Mouse (Mus musculus) limb, embryonic 11.5 days (tissue): ENCODE results near the gene Kcnt1. TPM values are rescaled to one million over a fixed set of nuclear protein-coding genes. Genes with fewer than 3 reads are reported as not detected.
"Not testable (repeated sequence)": the region's sequence is repeated elsewhere in the genome, so short reads cannot be mapped to it uniquely, and the experiment has no call there.

Experiments used
- ATAC-seq: fragments of 200-750 bp; cut with Nextera tagmentation; 2 replicates; pipeline ENCODE4 v1.8.0; 2017; ENCODE audit warnings: low read depth; ENCODE audit not compliant: insufficient number of reproducible peaks, low FRiP score, low TSS enrichment
- DNase-seq: peaks from one replicate; pipeline ENCODE4 v3.0.0-alpha.2; 2015; ENCODE audit warnings: low spot score
- H3K27ac ChIP-seq: fragments of 300-500 bp; sonication (generic); replicated peaks from 2 replicates; pipeline ENCODE4 v1.5.1; 2014; ENCODE audit warnings: low read depth, mild to moderate bottlenecking, low read length
- H3K27me3 ChIP-seq: fragments of 300-500 bp; sonication (generic); 2 replicates; pipeline ENCODE4 v1.6.1; 2014; ENCODE audit warnings: mild to moderate bottlenecking, low read length, mixed read lengths; ENCODE audit not compliant: control insufficient read depth, insufficient read depth
- H3K36me3 ChIP-seq: fragments of 300-500 bp; sonication (generic); 2 replicates; pipeline ENCODE4 v1.6.1; 2014; ENCODE audit warnings: mild to moderate bottlenecking, low read length, moderate library complexity, mixed read lengths; ENCODE audit not compliant: control insufficient read depth, insufficient read depth
- H3K4me1 ChIP-seq: fragments of 300-500 bp; sonication (generic); 2 replicates; pipeline ENCODE4 v1.6.1; 2014; ENCODE audit warnings: low read length, mixed read lengths; ENCODE audit not compliant: control insufficient read depth, insufficient read depth
- H3K4me2 ChIP-seq: fragments of 300-500 bp; sonication (generic); 2 replicates; pipeline ENCODE4 v1.6.1; 2014; ENCODE audit warnings: low read depth, mild to moderate bottlenecking, moderate library complexity; ENCODE audit not compliant: severe bottlenecking
- H3K4me3 ChIP-seq: fragments of 300-500 bp; sonication (generic); 2 replicates; pipeline ENCODE4 v1.5.1; 2014; ENCODE audit warnings: low read depth, low read length
- H3K9ac ChIP-seq: fragments of 300-500 bp; sonication (generic); 2 replicates; pipeline ENCODE4 v1.6.1; 2014; ENCODE audit warnings: mild to moderate bottlenecking, low read length
- H3K9me3 ChIP-seq: fragments of 300-500 bp; sonication (generic); 2 replicates; pipeline ENCODE4 v1.6.1; 2016; ENCODE audit warnings: low read length; ENCODE audit not compliant: control insufficient read depth
- WGBS: fragments of 180-500 bp; shearing (Covaris S2); extraction: QIAGEN DNeasy Blood & Tissue Kit; methylation state at CpG from one replicate; pipeline ENCODE4 v1.1.7; 2014; 5-methylcytosine and 5-hydroxymethylcytosine counted together
- polyA plus RNA-seq: library from polyadenylated mRNA; unstranded; fragments of >200 nt; fragmentation: Nextera tagmentation; extraction: Ambion mirVana; gene quantifications from 2 replicates; pipeline ENCODE4 v1.2.1, GENCODE M21; 2014

The Kcnt1 gene
- polyA plus RNA-seq, result 0.13 and 0.24 TPM in 2 replicates

DNA sequence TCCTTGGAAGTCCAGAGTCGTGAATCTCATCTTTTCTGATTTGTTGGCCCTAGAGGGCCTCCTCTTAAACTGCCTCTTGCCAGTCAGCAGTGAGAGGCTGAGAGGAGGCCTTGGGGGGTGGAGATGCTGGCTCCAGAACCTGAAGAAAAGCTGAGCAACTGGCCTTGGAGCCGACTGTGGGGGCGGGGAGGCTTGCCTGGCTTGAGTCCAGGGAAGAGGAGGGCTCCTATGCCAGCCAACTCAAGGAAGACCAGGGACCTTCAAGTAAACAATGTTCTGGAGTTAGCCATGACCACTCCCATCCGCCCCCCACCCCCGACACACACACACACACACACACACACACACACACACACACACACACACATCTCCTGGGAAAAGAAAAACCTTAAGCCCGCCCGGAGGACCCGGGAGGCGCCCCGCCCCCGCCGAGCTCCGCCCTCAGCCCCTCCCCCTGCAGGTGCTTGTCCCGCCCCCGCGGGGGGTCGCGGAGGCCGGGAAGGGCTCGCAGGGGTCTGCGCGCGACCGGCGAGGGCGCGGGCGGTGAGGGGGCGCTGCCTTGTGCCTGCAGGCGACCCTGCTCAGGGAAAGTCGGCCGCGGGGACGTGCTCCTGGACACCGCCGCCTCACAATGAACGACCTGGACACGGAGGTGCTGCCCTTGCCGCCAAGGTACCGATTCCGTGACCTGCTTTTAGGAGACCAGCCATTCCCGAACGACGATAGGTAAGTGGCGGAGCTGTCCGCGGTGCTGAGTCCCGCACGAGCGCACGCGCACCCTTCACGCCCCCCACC is at the start of gene Kcnt1:
Kcnt1 (plus strand) TSS at position 398 of the 795 bp plus-strand sequence.
- Histone ChIP-seq H3K27me3 (peaks cover 27% of the 10 kb centered on the region), H3K9ac (0 out of 2 replicates have a peak within 1 kb of the TSS, but pooled peaks have one; percentile 9), H3K4me3 (peak within 1 kb of the TSS; percentile 33), H3K4me1 (0 out of 2 replicates have a peak, but pooled peaks cover 2% of the 10 kb centered on the region), H3K36me3 (no peaks in the 10 kb centered on the region), H3K4me2 (peak within 1 kb of the TSS; percentile 81), H3K9me3 (no peaks in the 10 kb centered on the region), H3K27ac (no peak within 1 kb of the TSS)
- ATAC-seq (no peak), DNase-seq (peak; percentile 76)
- under 1% methylated on average over 37 of the region's 53 CpGs for WGBS

DNA sequence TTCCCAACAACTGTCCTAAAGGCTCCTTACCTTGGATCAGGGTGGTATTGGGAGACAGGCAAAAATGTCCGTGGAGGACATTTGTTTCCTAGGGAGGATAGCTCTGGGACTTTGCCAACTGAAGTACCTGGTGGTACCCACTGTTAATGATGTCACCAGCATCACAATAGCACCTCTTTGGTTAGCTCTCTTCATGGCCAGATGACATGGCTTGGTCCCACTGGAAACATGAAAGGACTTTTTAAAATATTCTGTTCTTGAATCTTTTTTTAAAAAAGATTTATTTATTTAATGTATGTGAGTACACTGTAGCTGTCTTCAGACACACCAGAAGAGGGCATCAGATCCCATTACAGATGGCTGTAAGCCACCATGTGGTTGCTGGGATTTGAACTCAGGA is 47.8 kb upstream of the Kcnt1 start, which contains the start of gene Glt6d1:
Glt6d1 (minus strand) TSS at position 101 of the 400 bp plus-strand sequence.
- not testable (repeated sequence) for H3K4me3 ChIP-seq, DNase-seq, H3K27me3 ChIP-seq, H3K9me3 ChIP-seq, H3K4me2 ChIP-seq, H3K9ac ChIP-seq, H3K27ac ChIP-seq, ATAC-seq, H3K36me3 ChIP-seq, H3K4me1 ChIP-seq
- WGBS, result 70% methylated on average over 1 of the region's 1 CpGs

DNA sequence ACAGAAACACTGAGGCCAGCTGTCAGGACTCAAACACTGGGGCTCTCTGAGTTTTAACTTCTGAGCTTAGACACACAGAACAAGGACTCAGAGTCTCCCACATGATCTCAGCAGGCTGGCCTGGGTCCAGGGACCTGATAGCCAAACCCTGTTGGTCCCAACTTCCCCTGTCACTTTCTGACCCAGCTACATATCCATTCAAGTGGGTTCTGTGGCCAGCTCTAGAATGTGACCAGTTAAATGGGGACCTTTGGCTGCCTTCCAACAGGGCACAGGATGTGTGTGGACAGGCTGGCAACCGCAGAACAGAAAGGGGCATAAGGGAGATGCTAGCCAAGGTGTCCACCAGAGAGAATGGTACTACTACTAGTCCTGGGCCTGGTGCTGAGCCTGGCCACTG is 40.7 kb upstream of the Kcnt1 start, which contains the start of gene Lcn9:
Lcn9 (plus strand) TSS at position 348 of the 400 bp plus-strand sequence.
- DNase-seq, result no peak
- no peak within 1 kb of the TSS for H3K4me2 ChIP-seq
- no peaks in the 10 kb centered on the region for H3K27me3 ChIP-seq
- H3K9me3 ChIP-seq, result no peaks in the 10 kb centered on the region
- no peak within 1 kb of the TSS for H3K4me3 ChIP-seq
- H3K4me1 ChIP-seq, result no peaks in the 10 kb centered on the region
- no peak within 1 kb of the TSS for H3K9ac ChIP-seq
- no peak for ATAC-seq
- no peaks in the 10 kb centered on the region for H3K36me3 ChIP-seq
- WGBS, result 100% methylated on average over 1 of the region's 1 CpGs
- H3K27ac ChIP-seq, result no peak within 1 kb of the TSS

DNA sequence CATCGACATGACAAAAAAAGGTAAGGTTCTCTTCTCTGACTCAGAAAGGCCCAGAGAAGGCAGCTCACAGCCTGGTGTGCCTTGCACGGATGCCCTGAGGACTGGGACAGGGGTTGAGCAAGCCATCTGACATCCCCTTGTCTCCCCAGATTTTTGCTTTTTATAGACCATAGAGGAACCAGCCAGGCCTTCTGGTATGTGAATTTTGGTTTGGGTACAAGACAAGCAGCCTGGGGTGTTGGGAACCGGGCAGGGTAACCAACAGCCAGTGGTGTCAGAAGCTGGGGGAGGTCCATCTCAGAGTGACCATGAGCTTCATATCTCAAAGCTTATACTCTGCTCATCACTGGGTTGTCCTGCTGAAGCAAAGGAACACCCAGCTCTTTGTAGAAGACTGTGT is 38.8 kb upstream of the Kcnt1 start:
- Histone ChIP-seq H3K36me3 (no peaks in the 10 kb centered on the region), H3K9me3 (no peaks in the 10 kb centered on the region), H3K4me2 (no peak overlapping the region), H3K9ac (no peak overlapping the region), H3K27me3 (no peaks in the 10 kb centered on the region), H3K4me3 (no peak overlapping the region), H3K4me1 (no peaks in the 10 kb centered on the region), H3K27ac (no peak overlapping the region)
- no peak for ATAC-seq
- DNase-seq, result no peak
- 82% methylated on average over 3 of the region's 3 CpGs for WGBS

DNA sequence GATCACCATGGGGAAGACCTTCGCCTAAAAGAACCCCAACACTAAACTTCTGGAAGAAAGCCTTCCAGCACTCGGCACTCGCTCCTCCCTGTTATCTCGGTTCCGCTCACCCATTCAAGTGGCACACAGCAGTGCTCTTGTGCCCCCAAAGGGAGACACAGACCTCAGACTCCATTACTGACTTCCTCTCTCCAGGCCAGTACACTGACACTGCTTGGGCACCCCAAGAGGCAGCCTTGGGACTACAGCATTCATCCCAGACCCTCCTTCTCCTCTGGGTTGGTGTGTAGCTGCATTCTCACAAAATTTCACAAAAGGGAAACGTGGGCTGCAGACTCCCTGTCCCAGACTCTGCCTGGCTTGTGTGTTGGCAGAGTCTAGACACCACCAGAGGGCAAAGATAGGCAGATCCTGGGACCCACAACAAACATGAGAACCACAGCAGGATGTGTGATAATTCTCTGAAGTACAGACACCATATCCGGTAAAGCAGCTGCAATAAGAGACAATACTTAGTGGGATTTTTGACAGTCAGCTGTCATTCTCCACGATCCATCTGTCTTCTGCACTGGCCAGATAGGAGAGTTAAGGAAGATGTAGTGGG is 35.1 kb upstream of the Kcnt1 start:
- Histone ChIP-seq H3K27me3 (no peaks in the 10 kb centered on the region), H3K4me1 (no peaks in the 10 kb centered on the region), H3K36me3 (no peaks in the 10 kb centered on the region), H3K9ac (no peak overlapping the region), H3K4me3 (no peak overlapping the region), H3K27ac (no peak overlapping the region), H3K4me2 (no peak overlapping the region), H3K9me3 (no peaks in the 10 kb centered on the region)
- ATAC-seq (no peak), DNase-seq (no peak)
- WGBS, result 81% methylated on average over 8 of the region's 8 CpGs

DNA sequence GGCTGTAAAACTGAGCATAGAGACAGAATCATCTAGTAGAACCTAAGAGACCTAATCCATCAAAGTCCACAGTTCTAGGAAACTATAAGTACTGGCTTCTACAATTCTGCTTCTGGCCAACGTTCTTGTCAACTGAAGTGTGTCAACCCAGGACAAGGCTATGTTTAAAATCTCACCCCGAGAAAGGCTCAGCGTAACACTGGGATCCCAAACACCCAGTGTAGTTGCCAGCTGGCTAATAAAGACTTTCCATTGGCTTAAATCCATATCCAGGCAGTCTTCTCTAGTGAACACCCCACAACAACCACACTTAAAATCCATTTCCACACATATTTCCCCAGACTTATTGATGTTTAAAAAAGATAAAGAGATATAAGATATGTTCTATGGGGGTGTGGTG is 32.7 kb upstream of the Kcnt1 start:
- DNase-seq, result no peak
- no peak overlapping the region for H3K9ac ChIP-seq
- 76% methylated on average over 3 of the region's 3 CpGs for WGBS
- no peaks in the 10 kb centered on the region for H3K36me3 ChIP-seq
- H3K27ac ChIP-seq, result no peak overlapping the region
- no peak overlapping the region for H3K4me2 ChIP-seq
- H3K4me1 ChIP-seq, result no peaks in the 10 kb centered on the region
- H3K27me3 ChIP-seq, result no peaks in the 10 kb centered on the region
- no peak for ATAC-seq
- H3K9me3 ChIP-seq, result no peaks in the 10 kb centered on the region
- H3K4me3 ChIP-seq, result no peak overlapping the region

DNA sequence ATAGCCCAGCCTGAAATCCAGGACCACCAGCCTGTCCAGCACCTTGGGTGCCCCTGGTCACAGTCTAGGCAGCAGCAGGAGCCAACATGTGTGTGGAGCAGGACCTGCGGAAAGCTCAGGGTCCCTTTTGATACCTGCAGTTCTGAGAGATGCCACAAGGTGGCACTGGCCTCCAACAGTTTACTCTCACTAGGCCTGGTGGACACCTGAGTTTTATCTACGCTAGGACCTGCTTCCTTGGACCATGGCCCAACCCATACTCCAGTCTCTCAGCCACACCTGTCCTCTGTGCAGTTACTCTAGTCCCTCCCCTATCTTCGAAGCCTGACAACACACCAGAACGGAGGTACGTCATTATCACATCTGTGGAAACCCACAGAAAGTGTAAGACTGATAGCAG is 27.2 kb upstream of the Kcnt1 start:
- H3K4me3 ChIP-seq, result no peak overlapping the region
- no peaks in the 10 kb centered on the region for H3K4me1 ChIP-seq
- DNase-seq, result peak; percentile 84
- ATAC-seq, result no peak
- no peaks in the 10 kb centered on the region for H3K36me3 ChIP-seq
- H3K27ac ChIP-seq, result no peak overlapping the region
- H3K9ac ChIP-seq, result no peak overlapping the region
- H3K27me3 ChIP-seq, result no peaks in the 10 kb centered on the region
- WGBS, result 43% methylated on average over 5 of the region's 5 CpGs
- H3K9me3 ChIP-seq, result no peaks in the 10 kb centered on the region
- H3K4me2 ChIP-seq, result no peak overlapping the region

DNA sequence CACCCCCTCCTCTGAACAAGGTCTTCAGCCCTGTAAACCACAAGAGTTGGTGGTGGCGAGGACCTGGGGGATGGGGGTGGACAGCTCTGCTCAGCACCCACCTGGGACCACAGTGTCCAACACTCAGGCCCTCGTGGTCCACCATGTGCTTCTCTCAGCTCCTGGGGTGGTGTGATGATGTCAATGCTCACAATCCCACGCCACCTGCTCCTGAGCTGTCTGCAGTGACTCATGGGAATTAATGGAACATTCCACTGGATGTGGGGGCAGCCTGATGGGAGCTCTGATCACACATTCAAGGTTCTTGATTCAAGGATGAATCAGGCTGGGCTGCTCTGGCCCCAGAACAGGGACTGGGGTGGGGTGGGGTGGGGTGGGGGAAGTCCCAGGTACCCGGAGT is 21.4 kb upstream of the Kcnt1 start:
- Histone ChIP-seq H3K36me3 (no peaks in the 10 kb centered on the region), H3K27ac (no peak overlapping the region), H3K4me3 (no peak overlapping the region), H3K4me2 (no peak overlapping the region), H3K9me3 (no peaks in the 10 kb centered on the region), H3K4me1 (no peaks in the 10 kb centered on the region), H3K9ac (no peak overlapping the region), H3K27me3 (no peaks in the 10 kb centered on the region)
- DNase-seq (no peak), ATAC-seq (no peak)
- WGBS, result 62% methylated on average over 4 of the region's 4 CpGs
